Mouse (Mus musculus) spleen, postnatal 4 days (tissue): ENCODE results near the gene Rgs14.

Experiments
- DNase-seq, 2 experiments: peaks; one replicate each; pipeline ENCODE4 v3.0.0; 2022; ENCODE audit warnings: low spot score in 2 of 2

Rgs14 gene

DNA sequence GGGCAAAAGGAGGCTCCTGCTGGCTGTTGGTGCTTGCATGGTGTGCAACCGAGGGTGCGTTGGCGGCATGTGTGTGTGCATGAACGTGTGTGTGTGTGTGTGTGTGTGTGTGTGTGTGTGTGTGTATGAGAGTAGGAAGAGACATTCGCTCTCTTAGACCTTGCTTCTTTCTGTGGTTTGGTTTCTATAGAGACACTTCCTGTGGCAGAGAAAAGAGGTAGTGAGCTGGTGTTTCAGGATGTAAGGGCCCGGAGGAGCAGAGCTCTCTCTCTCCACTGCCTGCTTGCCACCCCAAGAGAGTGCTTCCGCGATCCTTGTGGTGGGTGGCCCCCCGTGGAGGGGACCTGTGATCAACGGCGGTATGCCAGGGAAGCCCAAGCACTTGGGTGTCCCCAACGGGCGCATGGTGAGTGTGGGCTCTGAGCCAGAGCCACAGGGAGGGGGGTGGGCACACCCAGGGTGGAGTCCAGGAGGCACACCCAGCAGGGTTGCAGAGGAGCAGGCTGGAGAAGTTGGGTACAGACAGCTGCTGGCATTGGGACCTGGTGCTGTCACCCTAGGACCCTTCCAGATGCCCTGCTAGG is at the start of gene Rgs14:
Rgs14 (plus strand) TSS at position 202 of the 584 bp plus-strand sequence.
- DNase-seq: peak; percentile 69 to 86

DNA sequence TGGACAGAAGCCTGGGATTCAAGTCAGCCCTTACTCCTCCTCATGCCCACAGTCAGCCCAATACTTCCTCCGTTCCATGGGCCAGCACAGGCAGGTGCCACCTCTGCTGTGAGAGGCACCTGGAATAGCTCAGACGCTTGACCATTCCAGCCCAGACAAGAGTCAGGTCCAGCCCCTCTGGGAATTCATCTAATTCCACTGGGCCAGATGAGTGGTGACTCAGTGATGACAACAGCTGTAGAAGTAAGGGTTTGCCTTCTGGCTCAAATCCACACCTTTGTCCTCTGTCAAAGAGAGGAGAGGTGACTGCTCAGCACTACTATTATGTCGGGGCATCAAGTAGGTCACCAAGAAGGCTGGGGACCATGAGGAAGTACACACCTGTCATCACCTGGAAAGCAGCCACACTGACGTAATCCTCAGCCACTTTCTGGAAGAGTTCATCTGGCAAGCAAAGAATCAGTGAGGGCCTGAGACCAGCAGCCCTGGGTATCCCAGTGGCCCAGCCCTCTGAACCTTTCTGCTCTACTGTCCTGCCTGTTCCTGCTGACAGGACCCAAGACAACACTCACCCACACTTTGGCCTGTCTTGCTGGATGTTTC is 49.5 kb upstream of the Rgs14 start, which contains the start of gene Prelid1:
Prelid1 (plus strand) TSS at position 570 of the 603 bp plus-strand sequence.
- no peak for DNase-seq

DNA sequence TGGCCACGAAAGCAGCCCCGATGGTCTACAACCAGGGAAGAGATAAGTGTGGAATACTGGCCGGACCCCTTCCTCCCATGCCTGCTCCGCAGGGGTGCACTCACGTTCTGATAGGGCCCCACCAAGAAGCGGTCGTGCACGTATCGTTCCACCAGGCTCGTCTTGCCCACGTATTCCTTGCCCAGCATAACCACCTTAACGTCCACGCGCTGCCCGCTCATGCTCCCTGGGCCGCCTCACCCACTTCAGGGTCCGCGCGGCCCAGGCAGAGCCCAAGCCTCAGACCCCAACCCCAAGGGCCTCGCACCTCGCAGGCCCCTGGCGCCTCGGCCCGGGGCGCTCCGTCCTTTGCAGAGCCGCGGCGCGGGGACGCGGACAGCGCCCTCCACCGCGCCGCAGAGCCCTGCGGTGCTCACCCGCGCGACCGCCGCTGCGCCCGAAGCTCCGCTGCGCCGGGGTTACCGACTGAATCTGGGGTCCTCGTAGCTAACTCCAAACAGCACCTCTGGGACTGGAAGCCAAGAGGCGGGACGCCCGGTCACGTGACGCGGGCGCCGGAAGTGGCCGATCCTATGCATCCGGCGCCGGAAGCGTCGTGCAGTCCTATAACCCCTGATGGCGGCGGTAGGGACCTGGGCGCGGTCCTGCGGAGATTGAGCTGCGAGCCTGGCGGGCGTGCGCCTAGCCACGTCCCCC is 48.0 kb upstream of the Rgs14 start, which contains the start of gene Rab24:
Rab24 (minus strand) TSS at position 513 of the 696 bp plus-strand sequence.
- peak; percentile 87 to 94 for DNase-seq

GRCm38 (mm10) chr13:55322130-55322825 is 47.3 kb upstream of the Rgs14 start:
- DNase-seq: peak in 1 of 2 experiments; percentile 38

- peak in 1 of 2 experiments; percentile 63 for DNase-seq
Observed at GRCm38 (mm10) chr13:55325596-55325995, 43.9 kb upstream of the Rgs14 start.

DNA sequence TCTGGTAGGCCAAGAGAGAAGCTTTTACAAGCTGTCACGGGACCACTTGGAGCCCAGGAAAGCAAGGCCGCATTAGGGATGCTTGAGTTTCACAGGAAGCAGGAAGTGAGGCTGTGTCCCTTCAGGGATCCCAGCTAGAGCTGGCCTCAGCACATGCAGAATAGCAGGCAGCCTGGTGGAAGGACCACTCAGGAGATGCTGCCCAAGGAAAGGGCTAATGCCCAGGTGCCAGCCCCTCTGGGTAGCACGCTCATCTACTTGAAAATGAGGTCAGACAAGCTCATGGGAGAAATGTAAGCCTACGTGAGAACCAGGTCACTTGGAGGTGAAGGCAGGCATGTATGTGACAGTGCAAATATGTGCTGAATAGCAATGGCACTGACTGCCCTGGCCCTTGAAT is 42.4 kb upstream of the Rgs14 start:
- peak in 1 of 2 experiments; percentile 63 for DNase-seq

- peak; percentile 90 to 96 for DNase-seq
Observed at GRCm38 (mm10) chr13:55327633-55328032, 41.9 kb upstream of the Rgs14 start.

DNA sequence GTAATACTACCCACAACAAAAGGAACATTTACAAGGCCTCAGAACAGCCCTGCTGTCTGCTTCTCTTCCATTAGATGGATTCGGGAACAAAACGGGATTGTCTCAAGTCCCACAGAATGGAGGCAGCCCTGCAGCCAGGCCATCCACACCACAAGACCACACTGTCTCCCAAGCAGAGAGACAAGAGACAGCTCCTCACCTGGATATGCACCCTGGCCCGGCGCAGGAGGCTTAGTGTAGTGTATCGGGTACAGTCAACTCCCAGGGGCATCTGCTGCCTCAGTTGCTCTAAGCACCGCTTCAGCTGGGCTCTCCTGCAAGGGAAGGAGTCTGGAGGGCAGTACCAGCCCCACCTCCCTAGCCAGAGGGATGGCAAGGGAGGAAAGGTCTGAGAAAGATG is 41.4 kb upstream of the Rgs14 start:
- peak in 1 of 2 experiments; percentile 73 for DNase-seq

- peak in 1 of 2 experiments; percentile 64 for DNase-seq
Observed at GRCm38 (mm10) chr13:55328641-55329040, 40.9 kb upstream of the Rgs14 start.

DNA sequence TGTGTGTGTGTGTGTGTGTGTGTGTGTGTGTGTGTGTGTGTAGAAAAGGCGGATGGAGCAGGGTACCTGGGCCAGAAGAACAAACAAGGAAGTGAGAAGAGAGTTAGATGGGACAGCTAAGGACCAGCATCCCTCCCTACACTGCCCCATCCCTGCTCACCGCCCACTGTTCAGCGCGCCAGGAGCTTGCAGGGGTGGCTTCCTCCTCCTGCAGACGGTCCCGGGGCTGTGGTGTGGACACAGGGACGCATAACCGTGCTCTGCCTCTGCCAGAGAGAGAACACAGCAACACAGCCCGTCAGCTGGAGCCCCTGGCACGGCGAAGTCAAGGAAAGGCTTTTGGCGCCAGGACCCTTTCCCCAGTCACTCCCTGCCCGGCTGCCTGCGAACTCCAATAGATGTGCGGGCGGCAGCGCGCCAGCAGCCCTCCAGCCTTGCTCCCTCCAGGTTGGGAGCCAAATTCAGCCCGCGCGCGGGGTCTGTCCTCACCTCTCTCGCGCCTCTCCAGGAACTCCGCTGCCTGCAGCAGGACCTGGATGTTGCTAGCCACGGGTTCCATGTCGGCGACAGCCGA is 40.3 kb upstream of the Rgs14 start:
- DNase-seq: peak; percentile 58 to 84

DNA sequence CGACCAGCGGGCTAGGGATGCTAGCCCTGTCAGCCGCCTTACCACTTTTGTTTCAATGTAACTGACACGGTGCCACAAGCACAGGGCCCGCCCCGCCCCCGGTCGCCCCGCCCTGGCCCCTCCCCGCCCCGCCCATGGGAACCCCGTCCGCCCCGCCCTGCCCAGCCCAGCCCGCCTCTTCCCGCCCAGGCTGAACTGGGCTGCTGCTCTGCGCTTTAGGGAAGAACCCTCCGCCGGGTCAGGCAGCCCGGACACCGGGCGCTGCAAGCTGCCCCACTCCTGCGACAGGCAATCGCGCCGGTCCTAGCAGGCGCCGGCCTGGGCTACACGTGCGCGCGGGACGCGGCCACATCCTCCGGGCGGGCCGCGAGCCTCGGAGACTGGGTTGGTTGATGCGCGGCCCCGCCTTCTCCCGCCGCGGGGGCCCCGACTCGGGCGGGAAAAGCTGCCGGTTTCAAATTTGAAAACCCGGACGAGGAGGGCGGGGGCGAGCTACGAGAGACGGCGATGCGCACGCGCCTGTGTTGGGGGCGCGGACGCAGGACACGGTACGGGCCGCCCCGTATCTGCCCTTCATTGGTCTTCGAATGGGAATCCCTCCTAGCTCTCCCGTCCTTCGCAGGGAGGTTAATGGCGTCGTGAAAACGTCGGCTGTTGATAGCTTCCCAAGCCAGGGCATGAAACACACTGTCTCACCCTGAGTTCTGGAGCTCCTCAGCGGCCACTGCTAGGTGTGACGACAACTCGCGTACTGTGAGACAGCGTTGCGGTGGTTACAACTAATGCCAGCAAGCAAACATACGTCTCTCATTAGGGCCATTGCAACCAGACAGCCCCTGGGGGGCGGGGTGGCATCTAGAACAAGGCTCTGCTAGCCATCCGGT is 39.6 kb upstream of the Rgs14 start, which contains the start of gene Mxd3:
Mxd3 (minus strand) TSS at position 141 of the 884 bp plus-strand sequence.
- DNase-seq: peak; percentile 92 to 95

- DNase-seq: no peak
Observed at GRCm38 (mm10) chr13:55330567-55331400, 38.7 kb upstream of the Rgs14 start.

DNA sequence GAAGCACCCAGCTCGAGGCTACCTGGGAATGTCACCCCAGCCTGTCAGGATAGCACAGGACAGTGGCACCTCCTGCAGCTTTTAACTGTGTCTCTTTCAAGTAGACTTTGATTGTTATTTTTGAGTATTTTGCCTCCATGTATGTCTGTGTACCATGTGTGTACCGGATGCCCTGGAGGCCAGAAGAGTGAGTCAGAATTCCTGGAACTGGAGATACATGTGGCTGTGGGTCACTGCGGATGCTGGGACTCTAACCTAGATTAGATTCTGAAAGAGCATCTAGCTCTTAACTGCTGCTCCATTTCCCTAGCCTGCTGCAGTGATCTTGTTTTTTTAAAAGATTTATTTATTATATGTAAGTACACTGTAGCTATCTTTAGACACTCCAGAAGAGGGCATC is 37.2 kb upstream of the Rgs14 start:
- no peak for DNase-seq

- DNase-seq: no peak
Observed at GRCm38 (mm10) chr13:55335701-55336100, 33.8 kb upstream of the Rgs14 start.

DNA sequence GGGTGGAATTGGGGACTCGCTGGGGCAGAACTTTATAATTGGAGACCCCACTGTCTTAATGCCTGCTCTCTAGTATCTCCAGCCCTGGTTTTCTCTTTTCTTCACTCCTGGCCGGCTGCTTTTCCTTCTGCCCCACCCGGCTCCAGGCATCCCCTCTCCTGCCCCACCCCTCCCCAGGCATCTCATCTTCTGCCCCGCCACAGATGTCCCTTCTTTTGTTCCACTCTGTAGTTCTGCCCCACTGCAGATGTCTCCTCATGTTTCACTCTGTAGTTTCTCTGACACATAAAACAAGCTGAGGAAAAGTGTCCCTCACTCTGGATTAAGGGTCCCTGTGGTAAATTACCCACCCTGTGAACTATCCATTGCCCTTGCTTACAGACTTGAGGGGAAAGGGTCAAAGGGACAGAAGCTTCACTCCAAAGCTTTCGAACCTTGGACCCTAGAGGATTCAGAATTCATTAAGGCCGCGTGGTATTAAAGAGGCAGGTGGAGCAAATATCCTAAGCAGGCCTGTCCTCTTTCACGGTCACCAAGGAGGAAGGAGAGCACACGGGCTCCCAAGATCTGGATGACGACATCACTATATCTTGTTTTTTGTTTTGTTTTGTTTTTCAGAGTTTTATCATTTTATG is 32.1 kb upstream of the Rgs14 start:
- DNase-seq: no peak

DNA sequence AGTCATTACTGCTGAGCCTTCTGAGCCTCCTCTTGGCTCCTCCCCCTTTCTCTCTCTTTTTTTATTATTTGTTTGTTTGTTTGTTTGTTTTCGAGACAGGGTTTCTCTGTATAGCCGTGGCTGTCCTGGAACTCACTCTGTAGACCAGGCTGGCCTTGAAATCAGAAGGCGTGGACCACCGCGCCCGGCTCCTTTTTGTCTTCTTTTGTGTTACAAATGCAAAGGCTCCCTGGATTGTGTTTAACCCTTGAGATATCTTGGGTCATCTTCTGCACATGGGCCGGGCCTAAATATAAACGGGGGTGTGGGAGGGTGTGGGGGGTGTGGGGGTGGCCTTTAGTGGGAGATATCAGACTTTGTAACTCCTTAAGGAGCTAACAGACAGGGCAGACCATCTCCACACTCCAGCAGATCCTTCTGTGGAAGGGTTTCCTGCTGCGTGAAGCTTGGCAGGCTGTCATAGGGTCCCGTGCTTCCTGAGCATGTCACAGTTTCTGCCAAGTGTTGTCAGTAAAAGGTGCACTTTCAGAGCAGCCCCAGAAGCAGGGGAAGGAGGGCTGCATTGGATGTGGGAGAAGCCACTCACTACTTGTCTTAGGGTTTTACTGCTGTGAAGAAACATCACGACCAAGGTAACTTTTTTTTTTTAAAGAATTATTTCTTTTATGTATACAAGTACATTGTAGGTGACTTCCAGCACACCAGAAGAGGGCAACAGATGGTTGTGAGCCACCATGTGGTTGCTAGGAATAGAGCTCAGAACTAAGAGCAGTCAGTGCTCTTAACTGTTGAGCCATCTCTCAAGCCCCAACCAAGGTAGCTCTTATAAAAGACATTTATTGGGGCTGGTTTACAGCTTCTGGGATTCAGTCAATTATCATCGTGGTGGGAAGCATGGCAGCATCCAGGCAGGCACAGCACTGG is 31.1 kb upstream of the Rgs14 start:
- DNase-seq: no peak

DNA sequence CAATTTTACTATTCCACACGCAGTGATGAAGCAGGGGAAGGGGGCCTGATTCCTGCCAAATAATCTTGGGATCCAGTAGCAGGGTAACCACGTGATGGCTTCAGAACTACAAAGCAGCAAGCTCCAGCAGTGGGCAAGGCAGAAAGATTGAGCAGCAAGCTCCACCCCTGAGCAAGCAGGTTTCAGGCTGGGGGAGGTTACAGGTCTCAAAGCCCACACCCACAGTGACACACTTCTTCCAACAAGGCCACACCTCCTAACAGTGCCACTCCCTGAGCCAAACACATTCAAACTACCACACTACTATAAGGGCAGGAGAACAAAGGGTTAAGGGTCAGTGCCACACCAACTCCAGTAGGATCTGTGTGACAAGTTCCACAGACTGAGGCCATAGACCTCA is 30.3 kb upstream of the Rgs14 start:
- no peak for DNase-seq

DNA sequence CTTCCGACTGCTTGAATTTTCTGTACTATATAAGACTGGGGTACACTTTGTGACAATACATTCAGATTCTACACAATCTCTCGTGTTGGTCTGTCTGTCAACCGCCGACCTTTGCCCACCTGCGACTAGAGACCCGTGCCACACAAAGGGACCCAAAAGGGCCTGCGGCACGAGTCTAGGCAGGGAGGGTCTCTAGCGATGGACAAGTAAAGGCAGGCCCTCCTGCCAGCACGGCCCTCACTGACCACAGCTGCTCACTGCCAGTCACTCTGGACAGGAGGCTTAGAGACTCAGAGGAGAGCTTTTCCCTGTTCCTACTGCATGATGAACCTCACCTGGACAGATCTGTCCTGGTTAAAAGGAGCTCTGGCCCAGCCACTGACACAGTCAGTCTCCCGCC is 27.1 kb upstream of the Rgs14 start:
- DNase-seq: no peak
